Mouse (Mus musculus) 3134 (cell line): ENCODE data around the gene Lefty1.
"Not testable (repeated sequence)": the region's sequence is repeated elsewhere in the genome, so short reads cannot be mapped to it uniquely, and the experiment has no call there.

Source experiments
- DNase-seq: peaks from one replicate; pipeline ENCODE4 v3.0.0-alpha.2; 2011; ENCODE audit warnings: low spot score; ENCODE audit not compliant: insufficient read length; ENCODE audit errors: extremely low read depth

The Lefty1 gene

GRCm38 (mm10) chr1:180952085-180952746 lies 17.4 kb downstream of the Lefty1 start:
- peak; percentile 47 for DNase-seq

DNA sequence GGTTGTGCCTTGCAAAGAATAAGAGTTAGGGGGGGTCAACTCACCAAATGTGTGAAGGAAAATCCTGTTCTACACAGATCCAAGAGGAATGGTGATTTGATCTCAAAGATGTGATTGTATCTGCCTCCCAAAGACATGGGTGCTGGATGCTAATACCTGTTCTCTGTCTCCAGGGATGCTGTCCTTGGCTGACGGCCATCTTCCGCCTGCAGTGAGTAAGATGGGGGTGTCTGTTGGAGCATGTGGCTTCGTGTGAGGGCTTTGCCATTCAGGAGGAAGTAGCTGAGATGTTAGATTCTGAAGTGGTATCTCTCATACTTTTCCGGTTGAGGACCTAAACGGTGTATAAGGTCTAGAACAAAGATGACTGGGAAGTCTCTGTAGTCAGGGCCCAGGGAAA lies 18.0 kb downstream of the Lefty1 start:
- no peak for DNase-seq

DNA sequence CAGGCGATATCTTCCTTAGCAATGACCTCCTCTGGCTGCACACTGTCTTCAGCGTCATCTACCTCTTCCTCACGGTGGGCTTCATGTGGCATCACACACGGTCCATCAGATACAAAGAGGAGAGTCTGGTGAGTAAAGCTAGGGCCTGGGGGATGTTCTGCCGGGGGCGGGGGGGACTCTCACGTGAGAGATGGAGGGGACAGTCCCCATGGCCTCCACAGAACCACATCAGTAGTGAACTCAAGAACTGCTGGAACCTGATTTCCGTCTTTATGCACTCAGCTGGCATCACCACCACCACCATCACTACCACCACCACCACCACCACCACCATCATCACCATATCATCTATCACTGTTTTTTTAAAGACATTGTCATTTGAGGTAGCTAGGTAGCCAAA lies 21.6 kb downstream of the Lefty1 start:
- DNase-seq: no peak

DNA sequence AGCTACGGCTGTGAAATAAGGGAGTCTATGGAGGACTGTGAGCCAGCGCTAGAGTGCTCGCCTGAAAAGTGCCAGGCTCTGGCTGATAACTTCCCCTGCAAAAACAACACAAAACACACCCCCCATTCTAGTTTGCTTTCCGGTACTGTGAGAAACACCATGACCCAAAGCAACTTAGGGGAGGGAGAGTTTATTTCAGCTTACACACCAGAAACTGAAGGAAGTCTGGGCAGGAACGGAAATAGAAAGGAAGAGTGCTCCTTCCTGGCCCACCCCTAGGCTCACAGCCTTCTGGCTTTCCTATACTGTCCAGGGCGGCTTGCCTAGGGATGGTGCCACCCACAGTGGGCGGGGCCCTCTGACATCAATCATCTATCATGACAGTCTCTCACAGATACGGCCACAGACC lies 22.2 kb downstream of the Lefty1 start:
- DNase-seq: no peak

DNA sequence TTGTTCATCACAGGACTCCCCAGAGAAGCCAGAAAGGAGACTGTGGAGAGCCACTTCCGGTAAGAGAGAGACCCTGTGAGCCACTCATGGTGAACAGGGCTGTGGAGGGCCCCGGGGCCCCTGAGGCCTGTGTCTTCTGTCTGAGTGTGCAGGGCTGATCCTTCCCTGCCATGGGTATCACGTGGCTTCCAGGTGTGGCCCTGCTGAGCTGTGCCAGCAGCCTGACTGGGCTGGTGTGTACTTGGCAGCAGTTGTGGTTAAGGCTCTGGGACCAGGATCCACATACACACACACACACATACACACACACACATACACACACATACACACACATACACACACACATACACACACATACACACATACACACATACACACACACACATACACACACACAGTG lies 23.2 kb downstream of the Lefty1 start:
- no peak for DNase-seq

- no peak for DNase-seq
Measured at GRCm38 (mm10) chr1:180958797-180959196, 24.0 kb downstream of the Lefty1 start.

DNA sequence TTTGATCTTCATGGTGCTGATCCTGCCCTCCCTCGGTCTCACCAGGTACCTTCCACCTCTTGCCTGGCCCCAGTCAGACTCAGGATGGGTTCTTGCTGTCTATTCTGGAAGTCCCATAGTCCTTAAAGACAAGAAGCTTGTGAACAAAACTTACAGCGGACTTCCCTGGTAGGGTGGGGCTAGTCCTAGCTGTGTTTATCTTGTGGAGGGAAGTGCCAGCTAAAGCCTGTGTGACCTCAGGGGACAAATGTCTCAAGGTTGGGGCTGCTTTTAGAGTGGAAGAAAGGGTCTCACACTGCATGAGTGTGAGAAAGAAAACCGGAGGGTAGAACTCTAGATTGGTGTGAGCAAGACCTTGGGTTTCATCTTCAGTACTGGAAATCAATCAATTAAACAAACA lies 31.0 kb downstream of the Lefty1 start:
- DNase-seq: no peak

GRCm38 (mm10) chr1:180966542-180966941 lies 31.7 kb downstream of the Lefty1 start:
- peak; percentile 73 for DNase-seq

DNA sequence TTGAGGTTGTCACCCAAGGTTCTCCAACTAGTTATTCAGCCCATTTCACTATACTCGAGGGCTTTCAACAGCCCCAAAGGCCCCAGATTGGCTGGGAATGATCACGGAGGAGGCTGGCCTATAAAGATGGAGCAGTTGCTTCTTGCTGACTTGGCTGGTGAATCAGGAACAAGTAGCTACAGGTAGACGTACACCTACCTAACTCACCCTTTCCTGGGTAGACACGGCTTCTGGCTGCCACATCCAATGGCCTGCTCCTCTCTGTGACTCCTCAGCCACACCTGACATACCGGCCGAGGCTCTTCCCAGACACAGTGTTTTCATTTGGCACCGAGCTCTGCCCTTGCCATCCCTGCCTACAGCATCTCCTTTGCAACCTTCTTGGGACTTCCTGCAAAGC lies 32.4 kb downstream of the Lefty1 start:
- no peak for DNase-seq

- no peak for DNase-seq
Measured at GRCm38 (mm10) chr1:180972941-180973340, 38.1 kb downstream of the Lefty1 start.

DNA sequence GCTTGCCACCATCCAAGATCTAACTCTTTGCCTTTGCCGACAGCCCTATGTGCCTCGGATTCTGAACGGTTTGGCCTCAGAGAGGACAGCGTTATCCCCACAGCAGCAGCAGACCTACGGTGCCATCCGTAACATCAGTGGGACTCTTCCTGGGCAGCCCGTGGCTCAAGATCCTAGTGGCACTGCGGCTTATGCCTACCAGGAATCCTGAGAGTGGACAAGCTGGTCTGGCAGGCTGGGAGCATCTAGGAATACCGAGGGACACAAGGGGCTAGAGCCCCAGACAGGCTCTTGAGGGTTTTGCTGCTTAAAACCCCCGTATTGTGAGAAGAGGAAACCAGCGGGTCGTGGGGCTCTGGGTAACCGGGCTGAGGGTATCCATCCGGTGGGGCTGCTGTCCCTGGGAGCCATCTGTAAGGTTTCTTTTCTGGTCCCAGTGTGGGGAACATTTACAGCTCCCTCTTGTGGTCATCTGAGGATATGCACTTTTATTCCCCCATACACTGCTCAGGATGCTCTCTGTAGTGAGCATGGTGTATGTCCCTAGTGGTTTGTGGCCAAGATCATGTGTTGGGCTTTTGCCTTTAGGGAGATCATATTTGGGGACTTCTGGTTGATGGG lies 39.4 kb downstream of the Lefty1 start:
- peak; percentile 60 for DNase-seq

GRCm38 (mm10) chr1:180976110-180976679 lies 41.4 kb downstream of the Lefty1 start:
- DNase-seq: no peak

DNA sequence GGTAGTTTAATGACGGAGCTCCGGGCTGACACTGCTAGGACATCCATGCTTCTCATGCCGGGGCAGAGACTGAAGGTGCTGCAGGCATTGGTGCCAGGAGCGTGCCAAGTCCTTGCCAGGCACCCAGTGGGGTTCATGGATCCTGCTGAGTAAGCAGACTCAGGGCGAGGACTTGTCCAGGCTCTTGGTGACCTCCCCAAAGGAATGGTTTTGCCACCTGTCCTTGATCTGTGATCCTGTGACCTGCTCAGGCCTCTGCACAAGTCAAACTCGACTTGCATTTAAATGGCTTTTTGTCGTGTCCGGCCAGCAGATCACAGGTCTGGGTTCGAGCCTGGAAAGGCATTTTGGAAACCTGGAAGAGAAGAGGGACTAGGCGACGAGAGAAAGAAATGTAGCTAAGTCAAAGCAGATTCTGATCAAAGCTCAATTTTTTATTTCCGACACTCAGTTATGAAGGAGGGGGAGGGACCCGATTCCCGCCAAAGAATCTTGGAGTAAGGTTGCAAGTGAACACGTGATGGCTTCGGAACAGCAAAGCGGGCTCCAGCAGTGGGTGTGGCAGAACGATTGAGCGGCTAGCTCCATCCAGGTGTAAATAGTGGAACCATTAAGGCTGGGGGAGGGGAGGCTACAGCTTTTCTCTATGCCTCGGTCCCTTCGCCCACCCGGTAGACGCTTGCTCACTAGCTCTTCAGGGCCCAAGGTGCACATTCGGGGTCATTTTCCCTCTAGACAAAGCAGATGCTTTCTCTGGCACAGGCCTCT lies 44.8 kb downstream of the Lefty1 start:
- no peak for DNase-seq

GRCm38 (mm10) chr1:180980464-180980863 lies 45.6 kb downstream of the Lefty1 start:
- DNase-seq: no peak

DNA sequence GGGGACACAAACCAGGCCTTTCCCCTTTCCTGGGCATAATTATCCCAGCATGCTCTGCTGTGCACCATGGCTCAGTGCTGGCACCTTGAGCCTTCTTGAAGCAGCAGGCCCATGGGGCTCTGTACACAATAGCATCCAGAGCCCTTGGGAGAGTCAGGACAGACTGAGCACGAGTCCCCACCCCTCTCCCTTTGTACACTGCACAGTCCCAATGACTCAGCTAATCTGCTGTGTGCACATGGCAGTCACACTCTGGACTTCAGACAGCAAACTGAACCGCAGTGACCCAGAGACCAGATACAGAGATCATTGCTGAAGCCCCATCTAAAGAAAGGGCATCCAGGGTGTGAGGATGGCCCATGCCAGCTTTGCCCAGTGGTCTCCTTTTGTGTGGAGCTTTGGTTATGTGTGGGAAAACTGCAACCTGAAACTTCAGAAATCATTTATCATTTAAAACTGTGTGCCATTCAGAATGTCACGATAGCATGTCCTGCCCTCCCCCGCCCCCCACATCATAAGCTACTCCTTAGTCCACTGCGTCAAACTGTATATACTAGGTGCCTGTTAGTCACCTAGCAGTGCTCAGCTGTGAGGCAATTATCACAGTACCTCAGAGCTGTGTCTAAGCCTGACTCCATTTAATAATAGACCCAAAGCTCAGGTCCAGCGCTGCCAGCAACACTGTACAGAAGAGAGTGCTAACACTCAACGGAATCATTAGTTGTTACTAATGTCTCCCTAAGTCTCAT lies 46.6 kb downstream of the Lefty1 start:
- not testable (repeated sequence) for DNase-seq

- no peak for DNase-seq
Measured at GRCm38 (mm10) chr1:180986701-180987100, 51.9 kb downstream of the Lefty1 start.

DNA sequence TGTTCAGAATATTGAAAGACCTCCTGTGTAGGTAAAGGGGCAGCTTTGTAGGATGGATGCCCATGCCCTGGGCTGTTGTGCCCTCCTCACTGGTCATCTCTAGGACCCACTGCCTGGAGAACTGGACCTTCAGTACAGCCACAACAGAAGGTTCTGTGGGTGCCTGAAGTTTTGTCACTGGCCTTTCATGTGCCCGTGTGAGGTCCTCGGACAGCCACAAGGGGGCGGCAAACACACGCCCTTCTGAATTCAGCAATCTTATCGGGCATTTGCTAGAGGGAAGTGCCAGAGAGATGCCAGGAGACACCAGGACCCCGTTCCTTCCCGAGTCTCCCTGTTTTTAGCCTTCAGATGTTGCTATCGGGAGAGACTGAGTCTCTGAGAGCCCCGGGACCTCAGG lies 52.9 kb downstream of the Lefty1 start:
- DNase-seq: peak; percentile 52
